Mouse (Mus musculus) embryonic facial prominence, embryonic 10.5 days (tissue): ENCODE measurements at regions not wholly inside any gene's neighbourhood (a gene's known extent, or its start where the extent isn't known, plus 50 kb on each side); places are given as distances from the start of the nearest gene placed in this dataset.

Experiments
- DNase-seq: peaks from one replicate; pipeline ENCODE4 v3.0.0-alpha.2; 2017; ENCODE audit warnings: low spot score
- H3K27ac ChIP-seq: fragments of 300-500 bp; sonication (generic); replicated peaks from 2 replicates; pipeline ENCODE4 v1.5.1; 2016; ENCODE audit warnings: mild to moderate bottlenecking
- H3K27me3 ChIP-seq: fragments of 300-500 bp; sonication (generic); replicated peaks from 2 replicates; pipeline ENCODE4 v1.6.1; 2016; ENCODE audit warnings: low read depth, mild to moderate bottlenecking; ENCODE audit not compliant: poor library complexity, severe bottlenecking
- H3K36me3 ChIP-seq: fragments of 300-500 bp; sonication (generic); replicated peaks from 2 replicates; pipeline ENCODE4 v1.6.1; 2016; ENCODE audit warnings: mild to moderate bottlenecking, moderate library complexity
- H3K4me1 ChIP-seq: fragments of 300-500 bp; sonication (generic); 2 replicates; pipeline ENCODE4 v1.6.1; 2016
- H3K4me3 ChIP-seq: fragments of 300-500 bp; sonication (generic); 2 replicates; pipeline ENCODE4 v1.5.1; 2016; ENCODE audit warnings: mild to moderate bottlenecking, moderate library complexity
- H3K9me3 ChIP-seq: fragments of 300-500 bp; sonication (generic); 2 replicates; pipeline ENCODE4 v1.6.1; 2016; ENCODE audit warnings: mild to moderate bottlenecking
- WGBS: fragments of 180-500 bp; shearing (Covaris S2); methylation state at CpG from one replicate; pipeline ENCODE4 v1.1.7; 2016; 5-methylcytosine and 5-hydroxymethylcytosine counted together

- H3K4me1 ChIP-seq, result peaks cover 51% of the 10 kb centered on the region
- no peak for DNase-seq
- H3K27ac ChIP-seq, result no peak overlapping the region
- WGBS, result 67% methylated on average over 5 of the region's 5 CpGs
- H3K36me3 ChIP-seq, result no peaks in the 10 kb centered on the region
- H3K4me3 ChIP-seq, result no peak overlapping the region
- H3K9me3 ChIP-seq, result no peaks in the 10 kb centered on the region
- H3K27me3 ChIP-seq, result peaks cover 5% of the 10 kb centered on the region; the same call in 1 of the 2 replicates
These were observed 60.4 kb downstream of the Dact1 start for GRCm38 (mm10) chr12:71370091-71370490.

- WGBS, result 63% methylated on average over 5 of the region's 5 CpGs
These were observed 62.3 kb downstream of the Dact1 start for GRCm38 (mm10) chr12:71371948-71372347.

GRCm38 (mm10) chr12:71373633-71374032, 63.9 kb downstream of the Dact1 start:
- H3K36me3 ChIP-seq, result no peaks in the 10 kb centered on the region
- H3K9me3 ChIP-seq, result no peaks in the 10 kb centered on the region
- H3K27ac ChIP-seq, result no peak overlapping the region
- H3K4me1 ChIP-seq, result peaks cover 40% of the 10 kb centered on the region
- no peak overlapping the region for H3K4me3 ChIP-seq
- 44% methylated on average over 2 of the region's 2 CpGs for WGBS
- no peaks in the 10 kb centered on the region for H3K27me3 ChIP-seq
- no peak for DNase-seq

More at GRCm38 (mm10) chr12:71371948-71372347, 62.3 kb downstream of the Dact1 start:
- Histone ChIP-seq H3K4me3 (no peak overlapping the region), H3K36me3 (no peaks in the 10 kb centered on the region), H3K4me1 (peaks cover 44% of the 10 kb centered on the region), H3K9me3 (no peaks in the 10 kb centered on the region), H3K27me3 (peaks cover 5% of the 10 kb centered on the region; the same call in 1 of the 2 replicates), H3K27ac (no peak overlapping the region)
- DNase-seq, result no peak

- no peaks in the 10 kb centered on the region for H3K36me3 ChIP-seq
- no peak overlapping the region for H3K27ac ChIP-seq
- peaks cover 23% of the 10 kb centered on the region for H3K4me1 ChIP-seq
- 74% methylated on average over 8 of the region's 8 CpGs for WGBS
- no peak for DNase-seq
- no peaks in the 10 kb centered on the region for H3K27me3 ChIP-seq
- no peaks in the 10 kb centered on the region for H3K9me3 ChIP-seq
- no peak overlapping the region for H3K4me3 ChIP-seq
These were observed 66.8 kb downstream of the Dact1 start for GRCm38 (mm10) chr12:71376446-71376845.

- no peak for DNase-seq
- H3K4me1 ChIP-seq, result peaks cover 20% of the 10 kb centered on the region
- no peak overlapping the region for H3K27ac ChIP-seq
- no peaks in the 10 kb centered on the region for H3K36me3 ChIP-seq
- no peak overlapping the region for H3K4me3 ChIP-seq
- no peaks in the 10 kb centered on the region for H3K9me3 ChIP-seq
- no peaks in the 10 kb centered on the region for H3K27me3 ChIP-seq
- 69% methylated on average over 9 of the region's 9 CpGs for WGBS
These were observed 67.3 kb downstream of the Dact1 start for GRCm38 (mm10) chr12:71376966-71377365.

- H3K4me3 ChIP-seq, result no peak overlapping the region
- no peaks in the 10 kb centered on the region for H3K27me3 ChIP-seq
- no peaks in the 10 kb centered on the region for H3K9me3 ChIP-seq
- H3K27ac ChIP-seq, result no peak overlapping the region
- H3K4me1 ChIP-seq, result no peaks in the 10 kb centered on the region
- WGBS, result 92% methylated on average over 8 of the region's 8 CpGs
- no peaks in the 10 kb centered on the region for H3K36me3 ChIP-seq
- DNase-seq, result no peak
These were observed 70.1 kb downstream of the Dact1 start for GRCm38 (mm10) chr12:71379626-71380423.

GRCm38 (mm10) chr12:71380424-71380761, 70.7 kb downstream of the Dact1 start:
- Histone ChIP-seq H3K4me3 (no peak overlapping the region), H3K9me3 (no peaks in the 10 kb centered on the region), H3K36me3 (no peaks in the 10 kb centered on the region), H3K27ac (no peak overlapping the region), H3K4me1 (no peaks in the 10 kb centered on the region), H3K27me3 (no peaks in the 10 kb centered on the region)
- no peak for DNase-seq
- WGBS, result 90% methylated on average over 3 of the region's 3 CpGs

- 89% methylated on average over 3 of the region's 3 CpGs for WGBS
- H3K27ac ChIP-seq, result no peak overlapping the region
- H3K36me3 ChIP-seq, result no peaks in the 10 kb centered on the region
These were observed 76.6 kb downstream of the Dact1 start for GRCm38 (mm10) chr12:71386251-71386650.

GRCm38 (mm10) chr12:71391481-71391880, 81.8 kb downstream of the Dact1 start:
- no peaks in the 10 kb centered on the region for H3K9me3 ChIP-seq
- H3K27me3 ChIP-seq, result no peaks in the 10 kb centered on the region
- DNase-seq, result no peak
- no peak overlapping the region for H3K4me3 ChIP-seq
- no peaks in the 10 kb centered on the region for H3K4me1 ChIP-seq
- WGBS, result 88% methylated on average over 6 of the region's 6 CpGs
- no peak overlapping the region for H3K27ac ChIP-seq
- H3K36me3 ChIP-seq, result no peaks in the 10 kb centered on the region

More at GRCm38 (mm10) chr12:71386251-71386650, 76.6 kb downstream of the Dact1 start:
- Histone ChIP-seq H3K4me3 (no peak overlapping the region), H3K9me3 (no peaks in the 10 kb centered on the region), H3K27me3 (no peaks in the 10 kb centered on the region), H3K4me1 (no peaks in the 10 kb centered on the region)
- no peak for DNase-seq

- WGBS, result 88% methylated on average over 1 of the region's 1 CpGs
- Histone ChIP-seq H3K27ac (no peak overlapping the region), H3K36me3 (no peaks in the 10 kb centered on the region), H3K4me1 (peaks cover 4% of the 10 kb centered on the region), H3K27me3 (no peaks in the 10 kb centered on the region), H3K9me3 (no peaks in the 10 kb centered on the region), H3K4me3 (no peak overlapping the region)
- DNase-seq, result no peak
These were observed 84.1 kb downstream of the Dact1 start for GRCm38 (mm10) chr12:71393752-71394151.

- Histone ChIP-seq H3K27ac (no peak overlapping the region), H3K27me3 (no peaks in the 10 kb centered on the region), H3K36me3 (no peaks in the 10 kb centered on the region), H3K9me3 (no peaks in the 10 kb centered on the region), H3K4me1 (peaks cover 25% of the 10 kb centered on the region), H3K4me3 (no peak overlapping the region)
- WGBS, result 94% methylated on average over 7 of the region's 7 CpGs
- no peak for DNase-seq
These were observed 87.8 kb downstream of the Dact1 start for GRCm38 (mm10) chr12:71397456-71397855.

- no peak overlapping the region for H3K4me3 ChIP-seq
- no peaks in the 10 kb centered on the region for H3K9me3 ChIP-seq
- peaks cover 25% of the 10 kb centered on the region for H3K4me1 ChIP-seq
- no peaks in the 10 kb centered on the region for H3K36me3 ChIP-seq
- DNase-seq, result no peak
- WGBS, result 92% methylated on average over 3 of the region's 3 CpGs
- no peaks in the 10 kb centered on the region for H3K27me3 ChIP-seq
- H3K27ac ChIP-seq, result 0 out of 2 replicates have a peak overlapping the region, but pooled peaks have one; percentile 30
These were observed 89.0 kb downstream of the Dact1 start for GRCm38 (mm10) chr12:71398701-71399100.

GRCm38 (mm10) chr12:71400201-71400600, 90.5 kb downstream of the Dact1 start:
- WGBS, result 90% methylated on average over 6 of the region's 6 CpGs
- Histone ChIP-seq H3K4me1 (peaks cover 25% of the 10 kb centered on the region), H3K4me3 (no peak overlapping the region), H3K27me3 (no peaks in the 10 kb centered on the region), H3K9me3 (no peaks in the 10 kb centered on the region), H3K36me3 (no peaks in the 10 kb centered on the region), H3K27ac (no peak overlapping the region; the same call in 1 of the 2 replicates)
- no peak for DNase-seq
